9 mouse cellular contexts compared by ENCODE assay signal in genomic region chr9:79617336-79617735, GRCm38 (mm10).
DNase-seq lines count a peak whose midpoint lies in the region; ATAC-seq lines count a peak whose summit lies in the region.
"Had no signal": no experiment of that assay in that cellular context is flagged by ENCODE, and none has a peak within 500 bp of the region (broad histone marks: within the 10 kb centered on the region; RNA-seq: fewer than 3 reads in every experiment).

No protein-coding gene starts in this region.

- H3K4me2 ChIP-seq in hindbrain, embryonic 12.5 days (replicated peaks): no peak overlapping the region
- no peak overlapping the region for H3K4me2 ChIP-seq in hindbrain, embryonic 13.5 days

- H3K27ac ChIP-seq in hindbrain, embryonic 12.5 days: no peak overlapping the region
- no peak overlapping the region for H3K27ac ChIP-seq in hindbrain, embryonic 13.5 days
- H3K27ac ChIP-seq: heart, adult 2 months had no signal

- no peak overlapping the region for H3K9ac ChIP-seq in hindbrain, embryonic 12.5 days
- no peak overlapping the region for H3K9ac ChIP-seq in hindbrain, embryonic 13.5 days

- intact Hi-C loops in left cerebral cortex, postnatal 4 days (cut with DNase I): no loop called here

- DNase-seq in R1 (ENCODE audit: low read depth, low spot score): peak; percentile 89
- peak; percentile 62 for DNase-seq in heart, postnatal 4 days
- peak; percentile 26 for DNase-seq in lung, postnatal 14 days
- DNase-seq in left cerebral cortex, postnatal 4 days: no peak
- DNase-seq in urinary bladder, adult 18-20 months (ENCODE audit: low spot score in 2 of 2): no peak

- H3K36me3 ChIP-seq in hindbrain, embryonic 12.5 days: no peaks in the 10 kb centered on the region
- H3K36me3 ChIP-seq in hindbrain, embryonic 13.5 days: no peaks in the 10 kb centered on the region

- ATAC-seq in hindbrain, embryonic 12.5 days (ENCODE audit: low FRiP score): peak; percentile 32; the same call in 1 of the 2 replicates
- no peak for ATAC-seq in hindbrain, embryonic 13.5 days (ENCODE audit: low FRiP score)
- no peak for ATAC-seq in megakaryocyte-erythroid progenitor cell, adult 5-6 weeks (replicated peaks; ENCODE audit: low FRiP score, low TSS enrichment, poor library complexity, severe bottlenecking)

- no peak overlapping the region for H3K4me3 ChIP-seq in hindbrain, embryonic 12.5 days
- H3K4me3 ChIP-seq in hindbrain, embryonic 13.5 days: no peak overlapping the region
- H3K4me3 ChIP-seq: heart, adult 2 months had no signal

- WGBS in hindbrain, embryonic 12.5 days: 23% methylated on average over 3 of the region's 3 CpGs
- WGBS in hindbrain, embryonic 13.5 days: 28% methylated on average over 3 of the region's 3 CpGs

- H3K9me3 ChIP-seq in hindbrain, embryonic 12.5 days (replicated peaks): no peaks in the 10 kb centered on the region
- H3K9me3 ChIP-seq in hindbrain, embryonic 13.5 days: no peaks in the 10 kb centered on the region

- H3K4me1 ChIP-seq in hindbrain, embryonic 12.5 days: peaks cover 5% of the 10 kb centered on the region
- no peaks in the 10 kb centered on the region for H3K4me1 ChIP-seq in hindbrain, embryonic 13.5 days (replicated peaks)

- no peaks in the 10 kb centered on the region for H3K27me3 ChIP-seq in hindbrain, embryonic 12.5 days
- no peaks in the 10 kb centered on the region for H3K27me3 ChIP-seq in hindbrain, embryonic 13.5 days

Comparison
In these comparisons a context has a peak if more than half of its experiments do, and no peak if none do; other contexts are left out.
1. DNase-seq: peak in R1 (single experiment), heart, postnatal 4 days (single experiment) and lung, postnatal 14 days (single experiment); none in left cerebral cortex, postnatal 4 days (single experiment) and urinary bladder, adult 18-20 months (0 of 2).